Mouse (Mus musculus): ENCODE data around the gene Tecpr1. TPM values are rescaled to one million over a fixed set of nuclear protein-coding genes. Genes with fewer than 3 reads are reported as not detected.
A peak's percentile ranks its signal among the peaks of the same experiment; 100 is the strongest.

The Tecpr1 gene
- polyA plus RNA-seq, 1 experiment from 2014 or later = 13.1 TPM

DNA sequence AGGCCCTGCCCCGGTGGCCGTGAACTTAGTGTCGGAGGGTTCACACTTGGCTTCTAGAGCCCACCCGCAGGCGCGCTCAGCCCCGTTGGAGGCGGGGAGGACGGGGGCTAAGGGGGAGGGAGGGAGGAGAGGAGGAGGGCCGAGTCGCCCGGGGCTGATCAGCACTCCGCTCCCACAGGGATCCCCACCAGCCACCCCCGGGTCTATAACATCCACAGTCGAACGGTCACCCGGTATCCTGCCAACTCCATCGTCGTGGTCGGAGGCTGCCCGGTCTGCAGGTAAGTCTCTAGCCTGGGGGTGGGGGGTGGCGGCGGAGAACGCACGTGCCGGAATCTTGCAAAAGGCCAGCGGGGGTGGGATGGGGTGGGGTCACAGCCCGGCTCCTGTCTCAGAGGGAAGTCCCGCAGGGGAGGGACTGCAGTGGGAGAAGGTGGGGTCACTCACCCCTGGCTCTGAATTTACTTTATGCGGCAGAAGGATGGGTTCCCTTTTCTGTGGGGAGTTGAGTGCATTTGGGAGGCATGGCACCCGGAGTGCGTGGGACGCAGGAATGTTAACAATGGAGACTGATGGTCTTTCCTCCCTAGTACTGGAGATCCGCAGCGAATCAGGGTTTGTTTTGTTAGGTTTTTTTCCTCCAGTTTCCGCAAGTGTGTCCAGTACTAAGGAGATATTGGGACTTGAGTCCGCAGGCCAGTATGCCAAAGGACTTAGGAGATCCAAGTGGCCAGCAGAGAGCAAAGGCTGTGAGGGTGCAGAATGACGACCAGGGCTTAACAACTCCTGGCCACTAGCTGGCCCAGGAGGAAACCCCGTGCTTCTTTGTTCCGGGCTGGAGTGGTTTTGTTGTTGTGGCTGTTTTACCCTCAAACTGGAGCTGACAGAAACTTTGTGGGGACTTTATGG is 32.5 kb upstream of the Tecpr1 start:
- H3K9me3 ChIP-seq (ENCODE audit: control insufficient read depth, low read length) = no peaks in the 10 kb centered on the region
- 0% methylated on average over 39 of the region's 40 CpGs for WGBS
- peak overlapping the region; percentile 93 for H3K9ac ChIP-seq (ENCODE audit: low read length)
- peaks cover 31% of the 10 kb centered on the region for H3K4me1 ChIP-seq (ENCODE audit: control insufficient read depth, insufficient read depth, low read length)
- H3K36me3 ChIP-seq (ENCODE audit: control insufficient read depth, insufficient read depth, low read length) = peaks cover 3% of the 10 kb centered on the region; the same call in 1 of the 2 replicates
- H3K27me3 ChIP-seq (ENCODE audit: control insufficient read depth, insufficient read depth, low read length) = no peaks in the 10 kb centered on the region
- peak; percentile 96 for DNase-seq (ENCODE audit: low spot score, missing footprints)
- peak overlapping the region; percentile 87 for H3K4me2 ChIP-seq
- peak overlapping the region; percentile 99 for H3K4me3 ChIP-seq (ENCODE audit: low read depth, low read length)
- ATAC-seq (ENCODE audit: low FRiP score) = peak; percentile 76
- peak overlapping the region; percentile 80 for H3K27ac ChIP-seq (ENCODE audit: low read depth, low read length)

DNA sequence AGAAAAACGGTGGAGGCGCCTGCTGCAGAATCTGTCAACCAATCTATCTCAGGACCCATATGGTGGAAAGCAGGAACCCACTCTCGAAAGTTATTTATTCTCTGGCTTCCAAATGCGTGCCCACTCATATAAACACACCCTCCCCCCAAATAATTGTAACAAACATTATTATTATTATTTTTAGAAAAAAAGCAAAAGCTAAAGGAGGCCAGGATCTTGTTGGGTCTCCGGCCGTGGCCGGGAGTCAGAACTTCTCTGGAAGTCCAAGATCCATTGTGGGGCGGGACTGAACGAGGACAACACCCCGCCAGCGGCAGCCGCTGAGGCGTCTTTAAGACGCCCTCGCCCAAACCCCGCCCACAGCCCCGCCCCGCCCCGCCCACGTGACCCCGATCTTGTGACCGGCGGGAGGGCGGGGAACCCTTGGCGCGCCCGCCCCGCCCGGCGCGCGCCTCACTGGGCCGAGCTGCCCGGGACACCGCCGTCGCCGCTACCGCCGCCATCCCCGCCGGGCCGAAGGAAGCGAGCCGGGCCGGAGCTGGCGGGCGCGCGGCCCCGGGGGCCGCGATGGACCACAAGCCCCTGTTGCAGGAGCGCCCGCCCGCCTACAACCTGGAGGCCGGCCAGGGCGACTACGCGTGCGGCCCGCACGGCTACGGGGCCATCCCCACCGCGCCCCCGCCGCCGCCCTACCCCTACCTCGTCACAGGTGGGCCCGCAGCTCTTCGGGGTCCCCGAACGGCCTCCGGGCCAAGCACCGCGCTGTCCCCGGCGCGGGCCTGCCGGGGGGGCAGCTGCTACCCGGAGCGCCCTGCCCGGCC is 31.6 kb upstream of the Tecpr1 start:
- Histone ChIP-seq H3K4me3 (ENCODE audit: low read depth, low read length) (peak overlapping the region; percentile 99), H3K9me3 (ENCODE audit: control insufficient read depth, low read length) (peaks cover 2% of the 10 kb centered on the region; the same call in 1 of the 2 replicates), H3K9ac (ENCODE audit: low read length) (peak overlapping the region; percentile 93), H3K4me1 (ENCODE audit: control insufficient read depth, insufficient read depth, low read length) (peaks cover 31% of the 10 kb centered on the region), H3K36me3 (ENCODE audit: control insufficient read depth, insufficient read depth, low read length) (peaks cover 3% of the 10 kb centered on the region; the same call in 1 of the 2 replicates), H3K27me3 (ENCODE audit: control insufficient read depth, insufficient read depth, low read length) (no peaks in the 10 kb centered on the region), H3K27ac (ENCODE audit: low read depth, low read length) (peak overlapping the region; percentile 80), H3K4me2 (peak overlapping the region; percentile 87)
- peak; percentile 84 for ATAC-seq (ENCODE audit: low FRiP score)
- peak; percentile 99 for DNase-seq (ENCODE audit: low spot score, missing footprints)
- under 1% methylated on average over 78 of the region's 84 CpGs for WGBS

DNA sequence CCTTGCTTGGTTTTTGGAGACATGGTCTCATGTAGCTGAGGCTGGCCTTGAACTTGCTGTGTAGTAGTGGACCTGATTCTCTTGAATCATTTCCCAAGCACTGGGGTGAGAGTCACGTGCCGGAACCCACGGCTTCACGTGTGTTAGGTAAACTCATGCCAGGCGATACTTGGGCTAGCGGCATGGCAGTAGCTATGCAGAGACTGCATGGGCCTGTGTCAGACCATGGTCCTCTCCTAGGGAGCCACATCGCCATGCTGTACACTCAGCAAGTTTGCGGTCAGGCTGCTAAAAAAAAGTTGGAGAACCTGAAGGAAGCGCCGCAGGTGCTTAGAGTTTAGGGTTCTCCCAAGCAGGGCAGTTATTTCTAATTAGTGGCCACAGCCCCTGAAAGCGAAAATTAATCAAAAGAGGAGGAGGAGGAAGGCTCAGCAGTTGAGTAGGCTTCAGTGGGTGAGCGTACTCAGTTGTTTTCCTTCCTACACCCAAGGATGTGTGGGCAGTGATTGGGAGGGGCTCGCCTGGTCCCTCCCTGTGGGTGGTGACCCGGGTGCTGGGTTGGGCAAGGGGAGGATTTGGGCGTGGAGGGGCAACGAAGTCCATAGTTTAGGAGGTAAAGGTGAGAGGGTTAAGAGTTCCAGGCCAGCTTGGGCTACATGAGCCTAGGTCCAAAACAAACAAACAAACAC is 30.9 kb upstream of the Tecpr1 start:
- peaks cover 29% of the 10 kb centered on the region for H3K4me1 ChIP-seq (ENCODE audit: control insufficient read depth, insufficient read depth, low read length)
- no peaks in the 10 kb centered on the region for H3K27me3 ChIP-seq (ENCODE audit: control insufficient read depth, insufficient read depth, low read length)
- H3K4me3 ChIP-seq (ENCODE audit: low read depth, low read length) = peak overlapping the region; percentile 99
- H3K36me3 ChIP-seq (ENCODE audit: control insufficient read depth, insufficient read depth, low read length) = peaks cover 3% of the 10 kb centered on the region; the same call in 1 of the 2 replicates
- peak; percentile 8; the same call in 1 of the 2 replicates for ATAC-seq (ENCODE audit: low FRiP score)
- H3K9me3 ChIP-seq (ENCODE audit: control insufficient read depth, low read length) = peaks cover 5% of the 10 kb centered on the region; the same call in 1 of the 2 replicates
- H3K27ac ChIP-seq (ENCODE audit: low read depth, low read length) = no peak overlapping the region
- peak overlapping the region; percentile 40; the same call in 1 of the 2 replicates for H3K9ac ChIP-seq (ENCODE audit: low read length)
- 59% methylated on average over 16 of the region's 16 CpGs for WGBS
- DNase-seq (ENCODE audit: low spot score, missing footprints) = no peak
- H3K4me2 ChIP-seq = peak overlapping the region; percentile 87

DNA sequence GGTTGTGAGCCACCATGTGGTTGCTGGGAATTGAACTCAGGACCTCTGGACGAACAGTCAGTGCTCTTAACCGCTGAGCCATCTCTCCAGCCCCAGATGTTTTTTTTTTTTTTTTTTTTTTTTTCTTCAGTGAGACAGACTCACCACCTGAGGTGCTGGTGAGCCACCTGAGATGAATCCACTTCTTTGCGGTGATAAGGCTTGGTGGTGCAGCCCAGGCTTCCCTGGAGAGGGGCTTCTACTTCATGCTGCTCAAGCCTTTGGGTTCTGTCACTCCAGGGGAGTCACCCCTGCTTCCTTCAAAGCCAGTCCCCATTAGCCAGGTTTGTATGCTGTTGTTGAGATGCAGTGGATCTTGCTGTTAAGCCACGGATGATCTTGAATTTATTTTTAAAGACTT is 29.8 kb upstream of the Tecpr1 start:
- Histone ChIP-seq H3K36me3 (ENCODE audit: control insufficient read depth, insufficient read depth, low read length) (no peaks in the 10 kb centered on the region), H3K4me1 (ENCODE audit: control insufficient read depth, insufficient read depth, low read length) (peaks cover 19% of the 10 kb centered on the region), H3K27ac (ENCODE audit: low read depth, low read length) (no peak overlapping the region), H3K4me2 (no peak overlapping the region), H3K27me3 (ENCODE audit: control insufficient read depth, insufficient read depth, low read length) (no peaks in the 10 kb centered on the region), H3K9me3 (ENCODE audit: control insufficient read depth, low read length) (peaks cover 5% of the 10 kb centered on the region; the same call in 1 of the 2 replicates), H3K4me3 (ENCODE audit: low read depth, low read length) (no peak overlapping the region), H3K9ac (ENCODE audit: low read length) (no peak overlapping the region)
- DNase-seq (ENCODE audit: low spot score, missing footprints) (no peak), ATAC-seq (ENCODE audit: low FRiP score) (no peak)
- 80% methylated on average over 4 of the region's 4 CpGs for WGBS

DNA sequence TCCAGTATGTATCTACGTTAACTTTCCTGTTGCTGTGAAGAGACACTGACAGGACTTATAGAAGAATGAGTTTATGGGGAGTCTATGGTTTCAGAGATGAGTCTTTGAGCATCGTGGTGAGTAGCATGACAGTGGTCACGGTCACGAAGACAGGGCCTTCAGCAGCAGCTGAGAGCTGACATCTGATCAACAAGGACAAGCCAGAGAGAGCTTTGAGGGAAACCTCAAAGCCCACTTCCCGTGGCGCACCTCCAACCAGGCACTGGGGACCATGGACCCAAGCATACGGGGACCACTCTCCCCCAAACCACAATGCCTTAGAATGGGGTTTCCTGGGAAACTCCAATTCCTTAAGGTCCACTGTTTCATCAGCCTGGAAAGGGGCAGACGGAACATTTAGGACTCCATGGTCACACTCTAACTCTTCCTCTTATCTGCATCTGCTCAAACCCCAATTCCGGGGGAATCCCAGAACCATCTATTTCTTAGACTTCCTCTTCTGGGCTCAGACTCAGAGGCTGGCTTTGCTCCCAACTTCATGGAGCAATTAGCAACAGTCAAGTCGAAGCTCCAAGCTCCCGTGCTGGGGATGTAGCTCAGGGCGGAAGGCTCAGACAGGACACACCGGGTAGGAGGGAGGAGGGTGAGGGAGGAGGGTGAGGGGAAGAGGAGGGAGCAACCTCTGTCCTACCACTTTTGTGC is 28.6 kb upstream of the Tecpr1 start:
- Histone ChIP-seq H3K9ac (ENCODE audit: low read length) (no peak overlapping the region), H3K27ac (ENCODE audit: low read depth, low read length) (no peak overlapping the region), H3K9me3 (ENCODE audit: control insufficient read depth, low read length) (peaks cover 5% of the 10 kb centered on the region; the same call in 1 of the 2 replicates), H3K4me3 (ENCODE audit: low read depth, low read length) (no peak overlapping the region), H3K27me3 (ENCODE audit: control insufficient read depth, insufficient read depth, low read length) (no peaks in the 10 kb centered on the region), H3K36me3 (ENCODE audit: control insufficient read depth, insufficient read depth, low read length) (no peaks in the 10 kb centered on the region), H3K4me1 (ENCODE audit: control insufficient read depth, insufficient read depth, low read length) (peaks cover 8% of the 10 kb centered on the region), H3K4me2 (no peak overlapping the region)
- DNase-seq (ENCODE audit: low spot score, missing footprints) = no peak
- WGBS = 91% methylated on average over 13 of the region's 13 CpGs
- ATAC-seq (ENCODE audit: low FRiP score) = no peak

DNA sequence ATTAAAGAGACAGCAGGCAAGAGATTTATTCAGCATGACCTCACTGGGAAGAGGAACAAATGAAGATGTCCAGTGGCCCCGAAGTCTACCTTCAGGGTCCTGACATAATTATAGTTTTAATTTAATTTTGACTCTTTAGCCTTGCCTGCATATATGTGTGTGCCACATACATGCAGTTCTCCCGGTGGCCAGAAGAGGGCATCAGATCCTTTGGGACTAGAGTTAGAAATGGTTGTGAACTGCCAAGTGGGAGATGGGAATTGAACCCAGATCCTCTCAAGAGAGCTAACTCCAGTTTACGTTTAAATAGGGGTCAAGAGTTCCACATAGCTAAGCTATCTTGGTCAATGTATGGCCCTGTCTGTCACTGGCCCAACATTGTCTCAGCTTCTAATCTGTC is 26.5 kb upstream of the Tecpr1 start:
- Histone ChIP-seq H3K4me1 (ENCODE audit: control insufficient read depth, insufficient read depth, low read length) (peaks cover 3% of the 10 kb centered on the region; the same call in 1 of the 2 replicates), H3K9ac (ENCODE audit: low read length) (no peak overlapping the region), H3K36me3 (ENCODE audit: control insufficient read depth, insufficient read depth, low read length) (no peaks in the 10 kb centered on the region), H3K4me2 (no peak overlapping the region), H3K27ac (ENCODE audit: low read depth, low read length) (no peak overlapping the region), H3K4me3 (ENCODE audit: low read depth, low read length) (no peak overlapping the region), H3K27me3 (ENCODE audit: control insufficient read depth, insufficient read depth, low read length) (no peaks in the 10 kb centered on the region), H3K9me3 (ENCODE audit: control insufficient read depth, low read length) (peaks cover 5% of the 10 kb centered on the region; the same call in 1 of the 2 replicates)
- 81% methylated on average over 3 of the region's 3 CpGs for WGBS
- ATAC-seq (ENCODE audit: low FRiP score) (no peak), DNase-seq (ENCODE audit: low spot score, missing footprints) (no peak)

DNA sequence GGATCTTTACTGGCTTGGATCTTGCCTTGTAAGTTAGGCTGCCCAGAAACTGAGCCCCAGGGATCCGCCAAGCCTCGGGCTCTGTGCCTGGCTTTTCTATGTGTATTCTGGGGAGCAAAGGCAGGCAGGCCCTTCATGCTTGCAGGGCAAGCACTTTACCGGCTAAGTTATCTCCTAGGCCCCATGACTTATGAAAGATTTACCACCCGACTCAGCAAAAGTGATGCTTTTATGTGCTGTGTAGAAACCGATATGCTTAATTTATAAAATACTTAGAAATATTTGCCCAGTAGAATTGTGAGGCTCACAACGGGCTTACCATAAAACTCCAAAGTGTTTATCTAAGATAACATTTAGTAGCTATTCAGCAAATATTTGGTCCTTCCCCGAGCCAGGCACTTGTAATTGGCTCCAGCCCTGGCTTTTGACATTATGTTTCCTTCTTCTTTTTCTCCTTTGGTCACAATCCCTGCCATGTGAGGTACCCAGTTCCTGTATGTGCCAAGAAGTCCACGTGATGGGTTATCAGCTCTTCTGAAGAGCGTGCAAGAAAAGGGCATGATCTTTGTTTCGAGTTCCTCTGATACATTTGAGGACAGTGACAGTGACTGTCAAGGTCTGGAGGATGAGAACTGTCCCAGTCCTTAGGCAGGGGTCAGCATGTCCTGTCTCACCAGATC is 24.6 kb upstream of the Tecpr1 start:
- ATAC-seq (ENCODE audit: low FRiP score) (no peak), DNase-seq (ENCODE audit: low spot score, missing footprints) (no peak)
- Histone ChIP-seq H3K9ac (ENCODE audit: low read length) (no peak overlapping the region), H3K9me3 (ENCODE audit: control insufficient read depth, low read length) (peaks cover 5% of the 10 kb centered on the region; the same call in 1 of the 2 replicates), H3K4me2 (no peak overlapping the region), H3K36me3 (ENCODE audit: control insufficient read depth, insufficient read depth, low read length) (no peaks in the 10 kb centered on the region), H3K27ac (ENCODE audit: low read depth, low read length) (no peak overlapping the region), H3K27me3 (ENCODE audit: control insufficient read depth, insufficient read depth, low read length) (no peaks in the 10 kb centered on the region), H3K4me1 (ENCODE audit: control insufficient read depth, insufficient read depth, low read length) (no peaks in the 10 kb centered on the region), H3K4me3 (ENCODE audit: low read depth, low read length) (no peak overlapping the region)
- WGBS = 86% methylated on average over 10 of the region's 10 CpGs

DNA sequence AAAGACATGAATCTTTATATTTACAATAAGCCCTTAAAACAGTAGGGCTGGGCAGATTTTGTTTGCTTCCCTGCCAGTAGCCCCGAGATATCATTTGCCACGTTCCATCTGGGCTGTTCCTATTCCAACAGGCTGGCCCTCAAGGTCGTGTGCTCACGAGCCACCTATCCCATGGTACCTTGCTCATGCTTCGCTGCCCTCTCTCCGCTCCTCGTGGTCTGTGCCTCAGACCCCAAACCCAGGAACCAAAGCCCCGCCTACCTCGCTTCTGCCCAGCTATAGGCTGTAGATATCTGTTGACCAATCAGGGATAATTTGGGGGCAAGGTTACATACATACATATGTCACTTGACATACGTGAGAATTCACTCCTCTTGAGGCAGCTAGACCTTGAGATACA is 23.9 kb upstream of the Tecpr1 start:
- WGBS = 86% methylated on average over 10 of the region's 10 CpGs

More for the DNA sequence above, 23.9 kb upstream of the Tecpr1 start:
- no peaks in the 10 kb centered on the region for H3K36me3 ChIP-seq (ENCODE audit: control insufficient read depth, insufficient read depth, low read length)
- no peak overlapping the region for H3K27ac ChIP-seq (ENCODE audit: low read depth, low read length)
- no peaks in the 10 kb centered on the region for H3K27me3 ChIP-seq (ENCODE audit: control insufficient read depth, insufficient read depth, low read length)
- H3K9me3 ChIP-seq (ENCODE audit: control insufficient read depth, low read length) = peaks cover 5% of the 10 kb centered on the region; the same call in 1 of the 2 replicates
- H3K4me1 ChIP-seq (ENCODE audit: control insufficient read depth, insufficient read depth, low read length) = no peaks in the 10 kb centered on the region
- H3K4me2 ChIP-seq = no peak overlapping the region
- H3K4me3 ChIP-seq (ENCODE audit: low read depth, low read length) = no peak overlapping the region
- H3K9ac ChIP-seq (ENCODE audit: low read length) = no peak overlapping the region
- ATAC-seq (ENCODE audit: low FRiP score) (no peak), DNase-seq (ENCODE audit: low spot score, missing footprints) (no peak)
